Mouse (Mus musculus): ENCODE measurements around the gene Slc4a10. TPM values are rescaled to one million over a fixed set of nuclear protein-coding genes. Genes with fewer than 3 reads are reported as not detected.

Gene Slc4a10
- not detected in 2 replicates for polyA plus RNA-seq (2012; rRNA removed)

DNA sequence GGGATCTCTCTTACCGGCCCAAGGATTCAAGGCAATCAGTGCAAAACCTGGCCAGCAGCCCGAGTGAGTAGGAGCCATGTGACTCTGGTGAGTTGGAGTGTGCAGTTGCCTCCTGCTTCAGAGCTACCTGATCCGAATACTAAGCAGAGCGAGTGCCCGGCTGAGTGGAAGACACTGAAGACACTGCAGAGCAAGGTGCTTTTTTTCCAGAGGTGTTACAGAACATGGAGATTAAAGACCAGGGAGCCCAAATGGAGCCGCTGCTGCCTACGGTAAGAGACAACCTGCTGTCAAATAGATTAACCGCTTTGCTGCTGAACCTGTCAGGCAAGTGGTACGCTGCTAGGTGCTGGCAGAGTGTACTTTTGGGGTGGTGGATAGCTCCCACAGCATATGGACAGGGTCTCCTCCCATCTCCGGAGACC is at the start of gene Slc4a10:
Gene Slc4a10 (plus strand): TSS at position 42 of the 425 bp plus-strand sequence.

Other genes starting within 250 kb of the Slc4a10 start
- gene Tbr1, start 243.5 kb upstream of the Slc4a10 start, polyA plus RNA-seq (2012; rRNA removed), result 0.08 TPM in 1 of 2 replicates, not detected in the other

All from colon, adult 2 months (tissue).